Mouse (Mus musculus) cerebellum, postnatal 4 days (tissue): ENCODE data around the gene Pdrg1.

ENCODE experiments used
- DNase-seq, 2 experiments: peaks; one replicate each; pipeline ENCODE4 v3.0.0; 2022; ENCODE audit warnings: low spot score in 2 of 2, mixed read lengths in 1 of 2

The Pdrg1 gene

DNA sequence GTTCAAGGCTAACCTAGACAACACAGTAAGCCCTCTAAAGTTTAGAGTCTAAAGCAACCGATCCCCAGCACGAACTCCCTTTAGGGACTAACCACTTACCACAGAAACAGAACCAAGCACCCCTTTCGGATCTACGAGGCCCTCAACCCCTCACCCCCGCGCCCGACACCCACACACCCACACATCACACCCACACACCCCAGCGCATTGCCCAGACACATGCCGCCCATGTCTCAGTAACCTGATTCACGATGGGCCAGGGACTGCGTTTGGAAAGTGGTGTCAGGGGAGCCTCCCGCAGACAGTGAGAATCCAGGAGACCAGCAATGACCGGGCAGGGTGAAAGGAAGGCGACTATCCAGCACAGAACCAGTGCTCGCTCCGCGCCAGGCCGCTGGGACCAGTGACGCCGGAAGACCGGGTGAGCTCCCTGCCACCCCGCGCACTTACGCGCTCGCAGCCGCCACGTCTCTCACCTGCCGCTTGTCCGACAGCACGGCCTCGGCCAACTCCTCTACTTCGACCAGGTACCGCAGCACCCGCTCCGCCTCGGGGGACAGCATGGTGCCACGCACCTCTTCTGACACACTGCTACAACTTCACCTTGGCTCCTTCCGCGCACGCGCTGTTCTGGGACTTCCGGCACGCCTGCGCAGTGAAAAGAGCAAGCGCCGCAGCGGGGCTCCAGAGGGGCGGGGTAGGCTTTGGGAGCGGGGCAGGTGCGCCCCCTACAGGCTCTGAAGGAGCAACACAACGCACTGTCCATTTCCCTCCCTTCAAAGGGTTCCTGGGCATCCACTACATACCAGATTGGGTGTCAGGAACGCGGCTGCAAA, at the start of gene Pdrg1:
TSS of gene Pdrg1 (minus strand) at position 670 of the 836 bp plus-strand sequence.
- DNase-seq, result peak; percentile 93 to 96

DNA sequence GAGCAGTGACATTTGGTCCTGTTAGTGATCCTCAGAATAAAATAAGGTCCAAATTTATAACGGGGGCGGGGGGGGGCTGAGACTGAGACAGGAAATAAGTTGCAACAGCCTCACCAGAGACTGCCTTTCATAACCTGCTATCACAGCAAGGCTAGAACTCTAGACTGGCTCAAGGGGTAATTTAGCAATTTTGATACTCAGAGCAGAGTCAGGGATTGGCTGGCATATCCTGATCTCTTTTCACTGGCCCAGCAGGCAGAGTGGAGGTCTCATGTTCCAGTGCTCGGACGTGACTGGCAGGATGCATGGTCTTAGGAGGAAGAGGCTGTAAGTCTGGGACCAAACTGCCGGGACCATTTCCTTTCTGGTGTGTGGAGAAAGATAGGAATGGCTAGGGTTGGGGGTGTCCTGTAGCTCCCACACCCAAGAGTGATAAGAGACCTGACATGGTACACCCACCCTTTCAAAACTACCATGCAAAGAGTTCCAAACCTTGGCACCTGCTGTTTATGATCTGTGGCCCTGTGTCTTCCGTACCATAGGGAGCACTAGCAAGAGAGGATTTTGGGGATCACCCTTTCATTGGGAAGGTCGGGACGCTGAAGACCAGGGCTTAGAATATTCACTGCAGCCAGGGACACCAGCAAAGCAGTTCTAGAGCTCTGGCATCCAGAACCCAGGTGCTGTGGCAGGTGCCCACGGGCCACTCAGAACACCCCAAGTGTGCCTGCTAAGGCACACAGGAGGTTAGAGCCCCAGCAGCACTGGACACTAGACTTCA, 49.2 kb upstream of the Pdrg1 start:
- DNase-seq, result no peak

DNA sequence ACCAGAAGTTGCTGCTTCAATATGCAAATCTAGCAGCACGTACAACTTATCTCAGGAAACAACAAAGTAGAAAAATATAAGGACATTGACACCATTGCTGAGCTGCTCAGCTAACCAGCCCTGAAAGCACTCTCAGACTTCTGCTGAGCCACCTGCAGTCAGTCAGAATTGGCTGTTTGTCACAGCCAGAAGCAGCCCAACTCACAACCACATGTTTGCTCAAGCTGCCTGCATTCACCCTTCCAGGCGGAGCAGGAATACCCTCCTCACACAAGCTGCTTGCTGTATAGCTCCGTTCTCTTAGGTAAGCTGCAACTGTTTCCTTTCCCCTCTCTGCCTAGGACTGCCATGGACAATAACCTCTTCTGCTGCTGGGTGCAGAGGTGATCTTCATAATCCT, 48.2 kb upstream of the Pdrg1 start:
- no peak for DNase-seq

DNA sequence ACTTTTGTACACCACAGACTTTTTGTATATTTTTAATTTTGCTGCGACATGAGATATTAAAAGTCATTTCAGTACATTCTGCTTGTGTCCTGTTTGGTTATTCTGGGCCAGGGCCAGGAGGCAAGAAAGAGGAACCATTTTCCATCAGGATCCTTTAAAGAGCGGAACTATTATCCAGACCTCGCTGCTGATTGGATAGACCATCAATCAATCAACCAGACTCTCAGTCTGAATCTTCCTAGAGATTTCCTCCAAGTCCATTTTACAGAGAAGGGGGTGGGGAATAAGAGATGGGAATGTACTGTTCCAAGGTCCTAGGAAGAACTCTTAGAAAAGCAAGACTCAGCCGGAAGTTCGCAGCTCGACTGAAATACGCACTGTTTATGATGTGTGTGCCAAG, 45.0 kb upstream of the Pdrg1 start:
- DNase-seq, result no peak

DNA sequence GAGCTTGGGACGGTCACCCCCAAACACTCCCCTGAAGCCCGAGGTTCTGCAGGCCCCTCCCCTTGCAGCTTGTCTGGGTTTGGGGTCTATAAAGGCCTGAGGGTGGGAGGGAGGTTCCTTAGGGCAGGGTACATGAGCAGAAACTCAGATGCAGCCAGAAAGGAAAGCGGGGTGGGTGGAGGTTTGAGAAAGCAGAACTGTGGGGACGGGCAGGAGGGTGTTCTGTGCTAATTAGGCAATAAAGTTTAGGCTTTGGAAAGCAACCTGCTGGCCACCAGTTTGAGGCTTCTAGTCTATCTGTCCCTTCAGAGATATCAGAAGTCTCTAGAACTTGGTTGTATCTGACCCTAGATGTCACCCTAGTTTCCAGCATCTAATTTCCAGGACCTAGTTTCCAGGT, 43.1 kb upstream of the Pdrg1 start:
- DNase-seq, result no peak

DNA sequence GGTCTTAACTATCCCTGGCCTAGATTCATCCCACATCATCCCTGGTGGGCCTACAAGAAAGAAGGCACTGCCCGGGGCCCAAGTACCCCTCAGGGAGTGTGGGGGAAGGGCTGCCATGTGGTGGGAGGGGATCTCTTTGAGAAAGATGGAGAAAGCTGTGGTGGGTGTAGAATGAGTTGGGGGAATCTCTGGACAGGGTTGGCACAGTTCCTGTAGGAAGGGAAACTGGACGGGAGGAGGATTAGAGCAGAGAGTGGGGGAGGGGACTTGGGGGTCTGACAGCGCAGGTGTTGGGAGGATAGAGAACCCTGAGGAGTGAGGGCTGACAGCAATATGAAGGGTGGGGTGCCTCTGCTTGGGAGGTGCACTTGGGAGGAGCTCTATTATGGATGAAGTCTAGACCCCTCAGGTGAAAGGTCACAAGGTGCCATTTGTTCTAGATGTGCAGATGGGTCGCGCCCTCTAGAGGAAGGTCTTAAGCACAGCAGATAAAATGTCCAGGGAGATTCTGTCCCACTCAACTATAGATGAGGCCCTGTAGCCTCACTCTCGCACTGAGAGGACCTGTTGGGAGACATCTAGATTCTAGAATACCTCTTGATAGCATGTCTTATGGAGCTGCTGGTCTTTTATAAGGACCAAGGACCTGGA, 40.2 kb upstream of the Pdrg1 start:
- DNase-seq, result no peak

DNA sequence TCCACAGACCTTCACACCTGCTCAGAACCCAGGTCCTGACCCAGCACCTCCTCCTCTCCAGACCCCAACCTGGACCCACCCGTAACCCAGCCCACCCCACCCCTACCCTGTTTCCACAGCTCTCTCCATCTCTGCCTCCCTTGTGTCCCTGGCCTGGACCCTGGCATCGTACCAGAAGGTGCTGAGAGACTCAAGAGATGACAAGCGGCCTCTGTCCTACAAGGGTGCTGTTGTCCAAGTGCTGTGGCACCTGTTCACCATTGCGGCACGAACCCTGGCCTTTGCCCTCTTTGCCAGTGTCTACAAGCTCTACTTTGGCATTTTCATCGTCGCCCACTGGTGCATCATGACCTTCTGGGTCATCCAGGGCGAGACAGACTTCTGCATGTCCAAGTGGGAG, 38.7 kb upstream of the Pdrg1 start:
- DNase-seq, result no peak

DNA sequence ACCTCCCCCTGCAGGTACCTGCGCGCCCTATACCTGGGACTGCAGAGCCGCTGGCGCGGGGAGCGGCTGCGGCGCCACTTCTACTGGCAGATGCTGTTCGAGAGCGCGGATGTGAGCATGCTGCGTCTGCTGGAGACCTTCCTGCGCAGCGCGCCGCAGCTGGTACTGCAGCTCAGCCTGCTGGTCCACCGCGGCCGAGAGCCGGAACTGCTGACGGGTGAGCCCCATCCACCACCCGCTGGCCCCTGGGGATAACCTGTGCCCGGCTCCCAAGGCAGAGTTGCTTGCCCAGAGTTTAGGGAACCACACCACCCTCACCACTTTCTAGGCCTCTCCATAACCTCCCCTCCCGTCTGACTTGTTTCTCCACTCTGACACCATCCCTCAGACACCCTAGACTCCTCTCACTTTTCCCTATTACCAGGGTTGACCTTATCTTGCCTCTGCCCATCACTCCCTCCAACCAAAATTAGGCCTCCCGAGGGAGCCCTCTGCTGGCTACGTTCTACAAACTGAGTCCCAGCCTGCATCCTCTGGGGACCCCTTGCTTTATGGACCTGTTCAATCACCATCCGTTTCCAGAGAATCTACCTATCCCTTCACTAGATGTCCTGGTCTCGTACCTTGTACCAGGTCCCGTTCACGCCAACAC, 37.6 kb upstream of the Pdrg1 start:
- DNase-seq, result no peak

DNA sequence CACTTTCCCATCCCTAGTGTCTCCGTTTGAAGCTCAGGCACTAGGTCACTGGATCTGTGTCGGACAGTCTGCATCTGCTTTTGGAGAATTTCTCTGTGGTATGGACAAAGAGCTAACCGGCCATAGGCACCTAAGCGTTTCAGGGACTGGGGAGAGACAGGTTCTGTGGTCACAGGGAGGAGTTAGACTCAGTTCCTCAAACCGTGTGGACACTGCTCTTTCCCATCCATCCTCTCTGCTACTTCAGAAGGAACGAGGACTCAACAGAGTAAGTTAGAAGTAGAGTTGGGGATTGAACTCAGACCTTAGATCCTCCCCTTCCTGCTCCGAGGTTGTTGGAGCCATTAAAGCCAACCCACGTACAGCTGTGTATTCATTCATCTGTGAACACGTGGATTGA, 36.3 kb upstream of the Pdrg1 start:
- DNase-seq, result no peak

DNA sequence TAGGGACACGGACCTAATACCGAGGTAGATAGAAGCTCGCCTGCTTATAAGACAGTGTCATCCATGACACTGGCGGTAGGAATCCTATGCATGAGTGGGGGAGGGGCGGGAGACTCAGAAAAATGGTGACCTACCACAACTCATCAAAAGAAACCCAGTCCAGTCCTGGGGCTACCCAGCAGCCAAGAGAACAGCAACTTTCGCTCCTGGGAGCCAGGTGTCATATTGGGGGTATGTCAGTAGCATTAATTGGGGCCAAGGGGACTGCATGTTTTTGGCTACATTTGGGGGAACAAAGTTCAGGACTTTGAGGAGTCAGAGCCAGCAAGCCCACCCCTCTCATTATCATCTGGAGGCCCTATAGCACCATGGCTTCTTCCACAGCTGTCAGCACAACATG, 35.9 kb upstream of the Pdrg1 start:
- no peak for DNase-seq

DNA sequence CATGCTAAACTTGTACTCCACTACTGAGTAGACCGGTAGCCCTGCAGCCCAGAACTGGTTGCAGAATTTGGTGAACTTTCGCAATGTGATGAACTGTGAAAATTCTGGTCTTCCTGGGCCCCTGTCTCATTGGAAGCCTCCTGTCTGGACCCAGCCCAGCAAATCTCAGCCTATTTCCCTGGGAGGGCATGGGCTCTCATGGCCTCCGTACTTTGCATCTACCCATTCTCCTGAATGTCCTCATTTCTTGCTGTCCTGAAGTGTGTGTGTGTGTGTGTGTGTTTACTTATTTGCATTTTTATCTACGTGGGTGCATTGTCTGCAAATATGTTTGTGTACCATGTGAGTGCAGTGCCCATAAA, 34.8 kb upstream of the Pdrg1 start:
- DNase-seq, result no peak

DNA sequence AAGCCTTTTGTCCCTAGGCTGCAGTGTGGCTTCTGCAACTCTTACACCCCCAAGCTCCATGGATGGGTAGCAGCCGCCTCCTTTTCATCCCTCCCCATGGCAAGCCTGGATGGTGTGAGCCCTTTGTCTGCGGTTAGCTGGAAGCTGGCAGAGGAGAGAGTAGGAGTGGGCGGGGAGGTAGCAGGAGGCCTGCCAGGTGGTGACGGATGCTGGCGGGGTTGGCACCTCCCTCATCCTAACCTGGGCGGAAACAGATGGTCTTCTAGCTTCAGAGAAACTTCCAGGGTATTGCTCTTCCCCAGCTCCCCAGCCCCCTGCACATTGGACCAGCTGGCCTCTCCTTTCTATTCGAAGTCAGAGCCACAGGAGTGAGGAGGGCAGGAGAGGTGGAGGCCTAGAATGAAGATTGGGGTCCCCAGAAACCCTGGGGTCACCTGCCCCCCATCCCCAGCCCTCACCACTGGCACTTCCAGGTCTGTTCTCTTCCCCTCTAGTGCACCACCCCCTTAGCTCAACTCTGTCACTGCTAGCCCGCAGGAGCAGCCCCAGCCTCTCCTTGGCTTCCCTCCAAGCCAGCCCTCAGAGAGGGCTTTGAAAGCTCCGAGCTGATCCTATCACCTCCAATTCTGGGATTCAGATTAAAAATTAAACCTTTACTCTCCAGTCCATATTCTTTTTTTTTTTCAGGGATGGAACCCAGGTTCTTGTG, 34.2 kb upstream of the Pdrg1 start:
- DNase-seq, result peak in 1 of 2 experiments; percentile 80

DNA sequence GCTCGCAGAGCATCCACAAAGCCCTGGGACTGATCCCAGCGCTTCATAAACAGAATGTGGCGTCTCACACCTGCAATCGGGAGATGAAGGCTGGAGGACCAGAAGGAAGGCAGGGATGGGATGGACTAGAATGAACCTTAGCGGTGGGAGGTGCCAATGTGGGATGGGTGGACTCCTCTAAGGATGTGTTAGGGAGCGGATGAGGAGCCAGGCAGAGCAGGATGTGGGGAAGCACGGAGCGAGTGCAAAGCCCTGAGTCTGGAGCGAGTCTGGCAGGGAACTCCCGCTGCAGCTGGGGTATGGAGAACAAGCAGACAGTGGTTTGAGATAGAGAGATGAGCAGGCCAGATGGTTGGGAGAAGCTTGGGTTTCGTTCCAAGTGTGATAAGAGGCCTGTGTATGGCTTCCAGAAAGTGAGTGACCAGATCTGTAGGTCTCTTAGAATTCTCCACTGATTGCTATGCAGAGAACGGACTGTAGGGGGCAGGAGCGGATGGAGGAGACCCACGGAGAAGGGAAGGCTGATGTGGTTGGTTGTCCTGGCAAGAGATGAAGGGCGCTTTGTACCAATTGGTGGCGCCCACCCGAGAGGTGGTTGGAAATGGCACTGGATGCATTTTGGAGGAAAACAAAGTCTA, 32.7 kb upstream of the Pdrg1 start:
- DNase-seq, result peak in 1 of 2 experiments; percentile 88

DNA sequence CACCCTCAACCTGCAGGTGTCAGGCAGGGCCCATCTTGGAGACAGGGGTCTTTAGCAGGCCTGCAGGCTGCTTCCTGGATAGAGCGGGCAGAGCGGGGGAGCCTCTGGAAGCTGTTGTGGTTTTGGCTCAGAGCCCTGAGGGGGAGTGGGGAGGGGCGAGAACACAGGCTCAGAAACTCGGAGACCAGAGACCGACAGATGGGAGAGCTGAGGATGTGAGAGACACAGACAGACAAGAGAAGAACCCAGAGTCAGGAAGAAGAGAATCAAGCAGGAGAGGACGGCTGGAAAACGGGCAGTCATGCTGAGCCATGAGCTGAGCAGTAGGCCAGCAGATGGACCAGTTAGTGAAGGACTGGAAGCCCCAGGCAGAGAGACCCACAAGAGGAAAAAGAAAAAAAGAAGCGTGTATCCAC, 30.7 kb upstream of the Pdrg1 start:
- DNase-seq, result peak in 1 of 2 experiments; percentile 70

DNA sequence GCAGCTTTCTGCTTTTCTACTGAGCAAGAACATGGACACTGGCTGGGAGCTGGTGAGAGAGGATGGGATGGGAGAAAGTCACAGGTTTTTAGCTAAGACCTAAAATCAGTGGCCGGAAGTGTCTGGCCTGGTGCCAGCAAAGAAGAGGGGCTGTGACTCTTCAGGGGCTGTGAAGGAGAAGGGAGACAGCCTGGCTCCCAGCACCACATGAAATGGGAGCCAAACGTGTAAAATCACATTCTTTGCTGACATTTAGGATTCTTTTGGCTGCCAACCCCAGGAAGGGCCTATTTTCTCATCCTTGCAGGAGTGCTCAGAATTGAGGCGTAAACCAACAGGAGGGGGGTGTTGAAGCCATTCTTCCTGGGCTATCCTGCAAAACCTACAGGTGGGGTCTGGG, 28.7 kb upstream of the Pdrg1 start:
- no peak for DNase-seq

DNA sequence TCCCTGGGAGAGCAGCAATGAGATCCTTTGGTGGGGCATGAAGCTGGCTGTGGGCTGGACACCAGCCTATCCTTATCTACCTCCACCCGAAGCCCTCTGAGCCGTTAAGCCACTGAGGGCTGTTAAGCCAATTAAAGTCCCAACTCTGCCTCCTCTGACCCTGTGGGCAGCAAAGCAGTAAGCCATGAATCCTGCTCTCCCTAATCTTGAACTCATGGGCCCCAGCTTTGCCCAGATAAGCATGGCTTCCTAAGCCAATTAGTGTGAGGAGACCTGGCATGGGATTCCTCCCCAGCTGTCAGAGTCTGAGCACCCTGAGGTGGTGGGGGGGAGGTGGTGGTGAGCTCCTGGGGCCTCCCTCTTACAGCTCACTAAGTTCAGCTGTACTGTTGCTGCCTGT, 21.5 kb upstream of the Pdrg1 start:
- DNase-seq, result no peak

DNA sequence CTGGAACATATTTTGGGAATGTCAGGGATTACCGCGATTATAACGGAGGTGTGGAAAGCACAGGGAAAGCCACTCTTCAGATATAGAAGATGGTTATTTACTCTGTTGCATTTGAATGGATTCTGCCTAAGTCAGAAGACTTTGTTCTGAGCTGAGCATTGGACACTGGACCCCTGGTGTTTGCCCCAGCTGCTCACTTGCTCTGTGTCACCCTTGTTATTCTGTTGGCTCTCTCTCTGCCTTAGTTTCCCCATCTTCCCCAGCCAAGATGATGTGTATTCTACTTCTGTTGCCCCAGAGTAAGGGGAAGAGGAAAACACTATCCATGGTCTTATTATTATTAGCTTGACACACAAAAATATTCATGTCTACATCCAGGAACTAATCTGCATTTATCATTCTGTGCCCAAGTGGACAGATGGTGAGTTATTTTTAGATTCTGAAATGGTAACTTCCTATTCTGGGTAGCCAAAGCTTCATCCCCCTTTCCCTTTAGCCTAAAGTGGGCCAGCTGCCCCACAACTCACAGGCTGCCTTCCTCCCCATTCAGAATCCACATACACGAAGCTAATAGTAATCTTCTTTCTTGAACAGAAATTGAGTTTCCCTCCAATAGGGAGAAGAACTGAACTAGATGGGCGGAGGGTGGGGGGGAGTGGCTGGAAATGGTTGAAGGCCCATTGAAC, 18.5 kb upstream of the Pdrg1 start:
- no peak for DNase-seq

DNA sequence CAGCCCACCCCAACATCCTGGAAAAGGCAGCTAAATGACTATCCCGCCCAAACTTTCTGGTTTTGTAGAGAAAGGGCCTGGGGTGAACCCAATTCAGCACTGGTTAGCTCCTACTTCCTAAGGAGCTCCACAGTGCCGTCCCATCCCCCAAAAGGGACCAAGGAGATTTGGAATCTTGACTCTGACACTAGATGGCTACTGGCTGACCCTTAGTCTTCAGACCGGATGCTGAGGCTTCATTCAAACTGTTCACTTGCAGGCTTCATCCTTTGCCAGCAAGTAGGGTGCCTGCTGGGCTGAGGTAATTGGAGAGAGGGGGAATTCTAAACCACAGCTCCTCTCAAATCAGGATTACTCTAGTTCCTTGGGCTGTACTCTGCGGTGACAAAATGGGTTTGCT, 17.7 kb upstream of the Pdrg1 start:
- DNase-seq, result no peak

DNA sequence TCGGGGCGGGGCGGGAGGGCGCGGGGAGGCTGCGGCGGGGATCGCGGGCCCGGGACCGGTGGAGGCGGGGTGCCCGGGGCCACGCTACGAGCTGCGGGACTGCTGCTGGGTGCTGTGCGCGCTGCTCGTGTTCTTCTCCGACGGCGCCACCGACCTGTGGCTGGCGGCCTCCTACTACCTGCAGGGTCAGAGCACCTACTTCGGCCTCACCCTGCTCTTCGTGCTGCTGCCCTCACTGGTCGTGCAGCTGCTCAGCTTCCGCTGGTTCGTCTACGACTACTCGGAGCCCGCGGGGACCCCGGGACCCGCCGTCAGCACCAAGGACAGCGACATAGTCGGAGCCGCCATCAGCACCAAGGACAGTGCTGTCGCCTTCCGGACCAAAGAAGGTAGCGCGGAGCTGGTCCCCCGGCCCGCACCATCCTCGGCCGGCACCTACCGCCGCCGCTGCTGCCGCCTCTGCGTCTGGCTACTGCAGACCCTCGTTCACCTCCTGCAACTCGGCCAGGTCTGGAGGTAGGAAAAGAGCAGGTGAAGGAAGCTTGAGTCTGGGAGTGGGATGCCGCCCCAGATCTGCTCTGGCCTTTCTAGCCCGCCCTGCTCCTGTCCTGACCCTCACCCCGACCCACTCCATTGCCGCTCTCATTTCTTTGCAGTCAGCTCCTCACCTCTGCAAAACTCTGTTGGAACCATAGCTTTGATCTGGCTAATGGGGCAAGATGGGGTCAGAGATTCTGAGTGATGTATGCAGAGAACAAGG, 17.0 kb upstream of the Pdrg1 start:
- peak; percentile 61 to 74 for DNase-seq
